Mouse (Mus musculus): Measurements from ENCODE around the gene Tfb2m.

Gene Tfb2m

DNA sequence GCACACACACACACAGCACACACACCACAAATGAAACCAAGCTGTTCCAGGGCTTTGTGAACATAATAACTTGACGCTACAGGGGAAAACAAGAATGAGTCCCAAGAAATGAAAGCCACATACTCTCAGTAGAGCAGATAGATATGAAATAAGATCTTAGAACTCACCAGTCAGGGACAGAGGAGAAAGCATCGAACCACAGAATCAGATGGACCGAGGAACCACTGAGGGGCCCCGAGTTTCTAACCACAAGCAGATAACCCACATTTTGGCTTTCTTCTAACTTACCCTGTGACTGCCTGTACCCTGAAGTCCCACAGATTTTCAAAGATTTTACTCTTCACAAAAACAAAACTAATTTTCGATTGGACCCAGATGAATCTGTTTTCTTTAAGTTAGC, 53.2 kb downstream of the Tfb2m start:
- DNase-seq: no peak

DNA sequence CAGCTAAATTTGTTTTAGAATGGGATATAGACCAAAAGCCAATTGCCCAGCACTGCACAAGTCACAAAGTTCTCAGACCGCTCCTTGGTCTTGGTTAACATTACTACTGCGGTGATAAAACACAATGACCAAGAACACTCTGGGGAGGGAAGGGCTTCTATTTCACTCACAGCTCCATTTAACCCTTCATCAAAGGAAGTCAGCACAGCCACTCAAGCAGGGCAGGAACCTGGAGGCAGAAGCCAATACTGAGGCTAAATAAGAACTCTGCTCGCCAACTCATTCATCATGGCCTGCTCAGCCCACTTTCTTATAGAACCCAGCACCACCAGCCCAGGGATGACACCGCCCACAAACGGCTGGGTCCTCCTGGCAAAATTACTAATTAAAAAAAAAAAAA, 57.5 kb downstream of the Tfb2m start:
- DNase-seq: no peak

DNA sequence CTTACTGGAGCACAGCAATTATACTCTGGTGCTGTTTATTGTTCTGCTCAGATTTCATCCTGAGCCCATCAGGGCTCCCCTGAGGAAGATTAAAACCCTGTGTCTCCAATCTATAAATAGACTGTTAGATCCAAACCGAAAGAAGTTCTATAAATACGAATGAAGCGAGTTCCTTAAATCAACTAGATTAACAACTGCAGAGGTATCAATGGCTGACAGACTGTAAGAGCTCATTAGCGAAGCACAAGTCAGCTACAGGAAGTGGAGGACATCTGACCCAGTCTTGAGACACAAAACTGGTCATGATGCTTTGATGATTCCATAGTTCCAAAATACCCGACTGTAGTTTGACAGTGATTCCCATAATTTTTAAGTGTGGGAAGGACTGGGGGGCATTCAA, 58.1 kb downstream of the Tfb2m start:
- no peak for DNase-seq

DNA sequence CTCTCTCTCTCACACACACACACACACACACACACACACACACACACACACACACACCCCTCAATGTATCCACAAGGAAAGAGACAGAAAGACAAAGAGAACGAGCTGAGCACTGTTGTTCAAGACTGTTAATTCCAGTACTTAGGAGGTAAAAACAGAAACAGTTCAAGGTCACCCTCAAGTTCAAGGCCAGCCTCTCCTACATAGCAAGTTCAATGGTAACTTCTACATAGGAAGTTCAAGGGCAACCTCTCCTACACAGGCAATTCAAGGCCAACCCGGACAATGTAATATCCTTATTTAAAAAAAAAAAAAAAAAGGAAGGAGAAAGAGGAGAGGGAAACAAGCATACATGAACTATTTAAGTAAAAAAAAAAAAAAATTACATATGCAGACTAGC, 58.8 kb downstream of the Tfb2m start:
- DNase-seq: no peak

DNA sequence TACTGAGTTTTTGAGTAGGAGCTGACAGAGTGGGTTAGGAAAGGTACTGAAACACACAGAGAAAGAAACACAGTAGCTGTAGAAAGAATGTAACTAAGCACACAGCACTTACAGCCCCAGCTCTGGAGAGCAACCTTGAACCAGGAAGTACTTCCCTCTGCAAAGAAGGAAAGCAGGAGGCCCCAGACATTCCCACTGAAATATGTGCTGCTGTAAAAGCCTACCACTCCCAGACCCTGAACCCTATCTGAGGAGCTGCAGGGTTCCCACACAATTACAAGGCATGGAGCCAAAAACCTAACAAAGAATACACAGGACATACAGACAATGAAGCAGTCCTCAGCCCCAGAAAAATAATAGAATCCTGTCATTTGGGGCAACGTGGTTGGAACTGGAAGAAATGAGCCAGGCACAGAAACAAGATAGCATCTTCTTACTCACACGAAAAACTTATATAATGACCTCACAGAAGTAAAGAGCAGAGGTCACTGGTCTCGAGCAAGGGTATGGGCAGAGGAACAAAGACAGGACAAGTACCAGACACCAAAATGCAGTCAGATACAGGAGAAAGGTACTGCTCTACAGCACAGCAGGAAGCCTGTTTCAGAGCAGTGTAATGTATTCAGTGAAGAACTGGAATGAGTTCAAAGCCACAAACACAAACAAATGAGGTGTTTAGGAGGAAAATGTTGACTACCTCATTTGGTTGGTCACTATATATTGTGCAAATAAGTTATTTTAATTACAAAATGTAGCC, 60.1 kb downstream of the Tfb2m start:
- no peak for DNase-seq

DNA sequence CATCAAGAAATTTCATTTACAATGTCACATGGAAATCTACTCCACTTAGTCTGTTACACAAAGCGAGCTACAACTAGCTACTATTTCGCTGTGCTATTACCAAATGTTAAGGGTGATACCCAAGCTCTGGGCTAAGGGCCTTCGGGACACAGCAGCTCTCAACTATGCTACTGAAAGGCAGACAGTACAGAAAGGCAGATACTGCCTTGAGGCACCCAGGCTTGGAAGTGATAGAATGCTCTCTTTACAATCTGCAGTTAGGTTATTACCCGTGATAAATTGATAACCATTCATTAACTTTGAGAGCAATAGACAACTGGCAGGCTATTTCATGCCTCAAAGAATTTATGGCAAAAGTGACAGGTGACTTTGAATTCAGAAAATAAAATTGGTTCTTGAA, 65.2 kb downstream of the Tfb2m start:
- DNase-seq: no peak

All from kidney, postnatal 10 days (tissue).